Mouse (Mus musculus) midbrain, embryonic 13.5 days (tissue): ENCODE data around the gene Vmn2r58. TPM values are rescaled to one million over a fixed set of nuclear protein-coding genes. Genes with fewer than 3 reads are reported as not detected.
"Not testable (repeated sequence)": the region's sequence is repeated elsewhere in the genome, so short reads cannot be mapped to it uniquely, and the experiment has no call there.

Experiments
- ATAC-seq: fragments of 200-750 bp; cut with Nextera tagmentation; 2 replicates; pipeline ENCODE4 v1.8.0; 2017; ENCODE audit warnings: mild to moderate bottlenecking, moderate TSS enrichment, moderate library complexity
- H3K27ac ChIP-seq: fragments of 300-500 bp; sonication (generic); 2 replicates; pipeline ENCODE4 v1.5.1; 2015; ENCODE audit warnings: inconsistent platforms, mild to moderate bottlenecking, moderate library complexity
- H3K27me3 ChIP-seq: fragments of 300-500 bp; sonication (generic); 2 replicates; pipeline ENCODE4 v1.6.1; 2015; ENCODE audit warnings: mild to moderate bottlenecking, inconsistent platforms
- H3K36me3 ChIP-seq: fragments of 300-500 bp; sonication (generic); 2 replicates; pipeline ENCODE4 v1.6.1; 2015; ENCODE audit warnings: mild to moderate bottlenecking, inconsistent platforms
- H3K4me1 ChIP-seq: fragments of 300-500 bp; sonication (generic); replicated peaks from 2 replicates; pipeline ENCODE4 v1.6.1; 2015; ENCODE audit warnings: inconsistent platforms
- H3K4me2 ChIP-seq: fragments of 300-500 bp; sonication (generic); replicated peaks from 2 replicates; pipeline ENCODE4 v1.6.1; 2015; ENCODE audit warnings: moderate library complexity, mild to moderate bottlenecking, inconsistent platforms
- H3K4me3 ChIP-seq: fragments of 300-500 bp; sonication (generic); replicated peaks from 2 replicates; pipeline ENCODE4 v1.5.1; 2015; ENCODE audit warnings: mild to moderate bottlenecking, inconsistent platforms
- H3K9ac ChIP-seq: fragments of 300-500 bp; sonication (generic); replicated peaks from 2 replicates; pipeline ENCODE4 v1.6.1; 2015; ENCODE audit warnings: mild to moderate bottlenecking, inconsistent platforms
- H3K9me3 ChIP-seq: fragments of 300-500 bp; sonication (generic); 2 replicates; pipeline ENCODE4 v1.6.1; 2016; ENCODE audit warnings: mild to moderate bottlenecking, inconsistent platforms
- WGBS: fragments of 180-500 bp; shearing (Covaris S2); methylation state at CpG from one replicate; pipeline ENCODE4 v1.1.7; 2015; 5-methylcytosine and 5-hydroxymethylcytosine counted together
- polyA plus RNA-seq: library from polyadenylated mRNA; unstranded; fragments of >200 nt; fragmentation: Nextera tagmentation; extraction: Ambion mirVana; gene quantifications from 2 replicates; pipeline ENCODE4 v1.2.1, GENCODE M21; 2015

Gene Vmn2r58
- not detected in 2 replicates for polyA plus RNA-seq

- not testable (repeated sequence) for H3K36me3 ChIP-seq, H3K4me1 ChIP-seq, H3K4me3 ChIP-seq, H3K9ac ChIP-seq, H3K4me2 ChIP-seq, H3K27me3 ChIP-seq, H3K27ac ChIP-seq, ATAC-seq
- H3K9me3 ChIP-seq, result peaks cover 10% of the 10 kb centered on the region; the same call in 1 of the 2 replicates
- WGBS, result 79% methylated on average over 5 of the region's 5 CpGs
These were observed at the start of gene Vmn2r58 for GRCm38 (mm10) chr7:41872612-41873011. Gene Vmn2r58 (minus strand): TSS chr7:41872712.

Other genes starting within 250 kb of the Vmn2r58 start
- gene Zfp788, start 239.5 kb downstream of the Vmn2r58 start, polyA plus RNA-seq, result 22.8 and 24.7 TPM in 2 replicates
- not detected in 2 replicates for gene Vmn2r59, start 186.3 kb upstream of the Vmn2r58 start, polyA plus RNA-seq
- not detected in 2 replicates for gene Vmn2r60, start 235.1 kb upstream of the Vmn2r58 start, polyA plus RNA-seq